Mouse (Mus musculus): ENCODE results near the gene Zranb1. TPM values are rescaled to one million over a fixed set of nuclear protein-coding genes. Genes with fewer than 3 reads are reported as not detected.
A peak's percentile ranks its signal among the peaks of the same experiment; 100 is the strongest.

Zranb1 gene
- total RNA-seq, 2 experiments from 2014 or later, result 47.0 to 54.5 TPM

- no peak for TF ChIP-seq CTCF (IDR thresholded peaks at IDR 0.05)
- no peak for DNase-seq
- intact Hi-C loops (cut with DNase I), result no loop called here
- H3K27ac ChIP-seq, result peak overlapping the region; percentile 20; the same call in 1 of the 2 replicates
- H3K4me3 ChIP-seq, result no peak overlapping the region
These were observed 2.4 kb downstream of the Zranb1 start for GRCm38 (mm10) chr7:132933331-132933730.

GRCm38 (mm10) chr7:132934743-132935142, 3.8 kb downstream of the Zranb1 start:
- intact Hi-C loops (cut with DNase I), result no loop called here
- H3K27ac ChIP-seq, result peak overlapping the region; percentile 38; the same call in 1 of the 2 replicates
- peak; percentile 30; the same call in 1 of the 2 replicates for TF ChIP-seq CTCF (IDR thresholded peaks at IDR 0.05)
- no peak for DNase-seq
- H3K4me3 ChIP-seq, result no peak overlapping the region

GRCm38 (mm10) chr7:132939118-132939517, 8.2 kb downstream of the Zranb1 start:
- H3K4me3 ChIP-seq, result no peak overlapping the region
- TF ChIP-seq CTCF (IDR thresholded peaks at IDR 0.05), result no peak
- DNase-seq, result no peak
- peak overlapping the region; percentile 89 for H3K27ac ChIP-seq
- intact Hi-C loops (cut with DNase I), result no loop called here

GRCm38 (mm10) chr7:132940569-132940968, 9.6 kb downstream of the Zranb1 start:
- TF ChIP-seq CTCF (IDR thresholded peaks at IDR 0.05), result no peak
- Histone ChIP-seq H3K27ac (peak overlapping the region; percentile 89), H3K4me3 (no peak overlapping the region)
- intact Hi-C loops (cut with DNase I), result no loop called here
- no peak for DNase-seq

- intact Hi-C loops (cut with DNase I), result no loop called here
- Histone ChIP-seq H3K27ac (peak overlapping the region; percentile 86), H3K4me3 (peak overlapping the region; percentile 11; the same call in 1 of the 2 replicates)
- no peak for DNase-seq
- no peak for TF ChIP-seq CTCF (IDR thresholded peaks at IDR 0.05)
These were observed 19.0 kb downstream of the Zranb1 start for GRCm38 (mm10) chr7:132949968-132950367.

GRCm38 (mm10) chr7:132950613-132951012, 19.7 kb downstream of the Zranb1 start:
- Histone ChIP-seq H3K4me3 (peak overlapping the region; percentile 11; the same call in 1 of the 2 replicates), H3K27ac (peak overlapping the region; percentile 86)
- intact Hi-C loops (cut with DNase I), result no loop called here
- TF ChIP-seq CTCF (IDR thresholded peaks at IDR 0.05), result no peak
- DNase-seq, result no peak

- Histone ChIP-seq H3K4me3 (no peak overlapping the region), H3K27ac (peak overlapping the region; percentile 80)
- intact Hi-C loops (cut with DNase I), result no loop called here
- TF ChIP-seq CTCF (IDR thresholded peaks at IDR 0.05), result no peak
- DNase-seq, result no peak
These were observed 33.5 kb downstream of the Zranb1 start for GRCm38 (mm10) chr7:132964395-132964794.

GRCm38 (mm10) chr7:132965707-132966106, 34.8 kb downstream of the Zranb1 start:
- H3K27ac ChIP-seq, result no peak overlapping the region
- intact Hi-C loops (cut with DNase I), result no loop called here
- no peak for TF ChIP-seq CTCF (IDR thresholded peaks at IDR 0.05)
- no peak overlapping the region for H3K4me3 ChIP-seq
- DNase-seq, result no peak

GRCm38 (mm10) chr7:132972079-132972478, 41.1 kb downstream of the Zranb1 start:
- intact Hi-C loops (cut with DNase I), result no loop called here

GRCm38 (mm10) chr7:132976079-132976478, 45.1 kb downstream of the Zranb1 start:
- intact Hi-C loops (cut with DNase I), result no loop called here
- TF ChIP-seq CTCF (IDR thresholded peaks at IDR 0.05), result no peak
- Histone ChIP-seq H3K4me3 (no peak overlapping the region), H3K27ac (no peak overlapping the region)
- DNase-seq, result no peak

More at GRCm38 (mm10) chr7:132972079-132972478, 41.1 kb downstream of the Zranb1 start:
- DNase-seq, result no peak
- Histone ChIP-seq H3K27ac (no peak overlapping the region), H3K4me3 (no peak overlapping the region)
- TF ChIP-seq CTCF (IDR thresholded peaks at IDR 0.05), result peak; percentile 7; the same call in 1 of the 2 replicates

GRCm38 (mm10) chr7:132977981-132978380, 47.0 kb downstream of the Zranb1 start:
- TF ChIP-seq CTCF (IDR thresholded peaks at IDR 0.05), result no peak
- intact Hi-C loops (cut with DNase I), result no loop called here
- no peak overlapping the region for H3K27ac ChIP-seq
- no peak overlapping the region for H3K4me3 ChIP-seq
- DNase-seq, result no peak

- intact Hi-C loops (cut with DNase I), result no loop called here
- no peak for TF ChIP-seq CTCF (IDR thresholded peaks at IDR 0.05)
- Histone ChIP-seq H3K27ac (no peak overlapping the region), H3K4me3 (no peak overlapping the region)
- DNase-seq, result no peak
These were observed 51.7 kb downstream of the Zranb1 start for GRCm38 (mm10) chr7:132982639-132983038.

GRCm38 (mm10) chr7:132989839-132990238, 58.9 kb downstream of the Zranb1 start:
- intact Hi-C loops (cut with DNase I), result loop anchor here (5.0 kb wide), 2 partner anchors 178 to 318 kb away; partner anchors contain the start of gene Fam53b
- peak overlapping the region; percentile 96 for H3K27ac ChIP-seq
- DNase-seq, result no peak
- H3K4me3 ChIP-seq, result no peak overlapping the region
- TF ChIP-seq CTCF (IDR thresholded peaks at IDR 0.05), result no peak

- peak; percentile 72 for DNase-seq
- no peak overlapping the region for H3K4me3 ChIP-seq
- TF ChIP-seq CTCF (IDR thresholded peaks at IDR 0.05), result no peak
- intact Hi-C loops (cut with DNase I), result loop anchor here (5.0 kb wide), 2 partner anchors 179 to 319 kb away; partner anchors contain the start of gene Fam53b
- peak overlapping the region; percentile 96 for H3K27ac ChIP-seq
These were observed 60.4 kb downstream of the Zranb1 start for GRCm38 (mm10) chr7:132991240-132991900.

Measured in gastrocnemius, adult 2 months (tissue).